Mouse (Mus musculus) megakaryocyte, embryonic 14.5 days (primary cell): ENCODE data around the gene Itga9.

Source experiments
- FLI1 ChIP-seq: IDR thresholded peaks from 2 replicates; pipeline ENCODE4 v1.6.1; 2012; ENCODE audit warnings: low read length, inconsistent platforms, mixed read lengths
- GATA1 ChIP-seq: IDR thresholded peaks from 3 replicates; pipeline ENCODE4 v1.6.1; 2012; ENCODE audit warnings: mixed read lengths, low read length, inconsistent platforms, borderline replicate concordance

GRCm38 (mm10) chr9:118711749-118712148, 105.3 kb downstream of the Itga9 start:
- no peak for TF ChIP-seq GATA1
- no peak for TF ChIP-seq FLI1
